Mouse (Mus musculus) midbrain, embryonic 12.5 days (tissue): ENCODE measurements around the gene Rbm47. TPM values are rescaled to one million over a fixed set of nuclear protein-coding genes. Genes with fewer than 3 reads are reported as not detected.

Source experiments
- ATAC-seq: fragments of 200-750 bp; cut with Nextera tagmentation; 2 replicates; pipeline ENCODE4 v1.8.0; 2017; ENCODE audit warnings: low read depth, moderate TSS enrichment, moderate library complexity; ENCODE audit not compliant: low FRiP score
- H3K27ac ChIP-seq: fragments of 300-500 bp; sonication (generic); replicated peaks from 2 replicates; pipeline ENCODE4 v1.5.1; 2016; ENCODE audit warnings: mild to moderate bottlenecking
- H3K27me3 ChIP-seq: fragments of 300-500 bp; sonication (generic); 2 replicates; pipeline ENCODE4 v1.6.1; 2016; ENCODE audit warnings: mild to moderate bottlenecking
- H3K36me3 ChIP-seq: fragments of 300-500 bp; sonication (generic); 2 replicates; pipeline ENCODE4 v1.6.1; 2016
- H3K4me1 ChIP-seq: fragments of 300-500 bp; sonication (generic); 2 replicates; pipeline ENCODE4 v1.6.1; 2016
- H3K4me2 ChIP-seq: fragments of 300-500 bp; sonication (generic); replicated peaks from 2 replicates; pipeline ENCODE4 v1.6.1; 2016; ENCODE audit warnings: mild to moderate bottlenecking, moderate library complexity
- H3K4me3 ChIP-seq: fragments of 300-500 bp; sonication (generic); 2 replicates; pipeline ENCODE4 v1.5.1; 2016; ENCODE audit warnings: mild to moderate bottlenecking
- H3K9ac ChIP-seq: fragments of 300-500 bp; sonication (generic); replicated peaks from 2 replicates; pipeline ENCODE4 v1.6.1; 2016; ENCODE audit warnings: mild to moderate bottlenecking, moderate library complexity
- H3K9me3 ChIP-seq: fragments of 300-500 bp; sonication (generic); 2 replicates; pipeline ENCODE4 v1.6.1; 2016; ENCODE audit warnings: mild to moderate bottlenecking
- WGBS: fragments of 180-500 bp; shearing (Covaris S2); methylation state at CpG from one replicate; pipeline ENCODE4 v1.1.7; 2016; 5-methylcytosine and 5-hydroxymethylcytosine counted together
- polyA plus RNA-seq: library from polyadenylated mRNA; unstranded; fragments of >200 nt; fragmentation: Nextera tagmentation; extraction: Ambion mirVana; gene quantifications from 2 replicates; pipeline ENCODE4 v1.2.1, GENCODE M21; 2016

Gene Rbm47
- 2.6 and 2.9 TPM in 2 replicates for polyA plus RNA-seq

DNA sequence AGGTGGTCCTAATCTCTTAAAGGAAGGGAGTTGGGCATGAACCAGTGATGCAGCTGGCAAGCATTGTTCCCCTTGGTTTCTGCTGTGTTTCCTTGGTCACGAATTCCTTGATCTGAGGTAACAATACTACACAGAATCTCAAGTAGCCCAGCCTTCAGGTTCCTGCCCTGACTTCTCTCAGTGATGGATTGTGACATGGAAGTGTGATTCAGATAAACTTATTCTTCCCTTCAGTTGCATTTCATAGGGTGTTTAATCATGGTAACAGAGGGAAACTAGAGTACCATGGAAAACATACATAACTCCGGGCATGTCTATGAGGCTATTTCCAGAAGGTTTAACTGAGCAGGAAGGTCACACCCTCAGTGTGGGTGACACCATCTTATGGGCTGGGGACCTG lies at the start of gene Rbm47:
TSS of gene Rbm47 (minus strand) at position 101 of the 400 bp plus-strand sequence.
- 88% methylated on average over 2 of the region's 2 CpGs for WGBS
- Histone ChIP-seq H3K4me1 (peaks cover 8% of the 10 kb centered on the region; the same call in 1 of the 2 replicates), H3K4me3 (no peak within 1 kb of the TSS), H3K27me3 (no peaks in the 10 kb centered on the region), H3K9ac (no peak within 1 kb of the TSS), H3K9me3 (no peaks in the 10 kb centered on the region), H3K36me3 (no peaks in the 10 kb centered on the region), H3K4me2 (no peak within 1 kb of the TSS), H3K27ac (no peak within 1 kb of the TSS)
- no peak for ATAC-seq

DNA sequence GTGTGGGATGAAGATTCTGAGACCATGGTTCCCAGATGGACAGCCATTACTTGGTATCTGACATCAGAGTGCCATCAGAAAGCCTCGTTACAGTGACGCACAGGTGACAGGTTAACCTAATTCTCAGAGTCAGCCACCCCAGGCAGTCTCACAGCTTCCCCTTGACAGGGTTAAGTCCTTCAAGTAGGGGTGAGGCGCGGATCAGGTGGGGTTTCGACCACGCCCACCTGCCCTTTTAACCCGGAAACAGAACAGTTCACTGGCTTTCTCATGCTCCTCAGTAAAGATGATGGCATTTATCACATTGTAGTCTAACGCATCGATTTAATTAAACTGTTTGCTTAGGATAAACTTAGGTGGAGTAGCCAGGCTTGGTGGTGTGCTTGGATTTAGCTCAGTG lies 47.7 kb upstream of the Rbm47 start:
- Histone ChIP-seq H3K27ac (no peak overlapping the region), H3K9me3 (no peaks in the 10 kb centered on the region), H3K4me3 (no peak overlapping the region), H3K9ac (no peak overlapping the region), H3K4me2 (no peak overlapping the region), H3K36me3 (no peaks in the 10 kb centered on the region), H3K4me1 (peaks cover 9% of the 10 kb centered on the region; the same call in 1 of the 2 replicates), H3K27me3 (no peaks in the 10 kb centered on the region)
- no peak for ATAC-seq
- 76% methylated on average over 9 of the region's 9 CpGs for WGBS

DNA sequence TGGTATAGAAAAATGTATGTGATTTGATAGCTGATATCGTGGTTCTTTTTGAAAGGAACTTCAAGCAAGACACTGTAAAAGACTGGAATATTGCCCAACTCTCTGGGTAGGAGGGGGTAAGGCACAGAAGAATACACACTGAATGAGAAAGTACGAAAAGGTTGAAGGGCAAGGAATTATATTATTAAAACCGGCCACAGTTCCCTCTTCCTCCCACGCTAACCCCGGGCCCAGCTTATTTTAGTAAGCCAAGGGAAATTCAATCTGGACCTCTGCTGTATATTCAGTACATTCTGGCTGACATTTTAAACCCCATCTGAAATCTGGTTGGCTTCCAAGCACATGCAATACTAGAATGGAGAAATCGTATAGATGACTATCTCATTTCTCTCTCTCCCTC lies 46.8 kb upstream of the Rbm47 start:
- Histone ChIP-seq H3K4me3 (no peak overlapping the region), H3K27ac (no peak overlapping the region), H3K4me2 (no peak overlapping the region), H3K36me3 (no peaks in the 10 kb centered on the region), H3K9ac (no peak overlapping the region), H3K4me1 (peaks cover 9% of the 10 kb centered on the region; the same call in 1 of the 2 replicates), H3K9me3 (no peaks in the 10 kb centered on the region), H3K27me3 (no peaks in the 10 kb centered on the region)
- WGBS: 71% methylated on average over 6 of the region's 6 CpGs
- ATAC-seq: no peak

DNA sequence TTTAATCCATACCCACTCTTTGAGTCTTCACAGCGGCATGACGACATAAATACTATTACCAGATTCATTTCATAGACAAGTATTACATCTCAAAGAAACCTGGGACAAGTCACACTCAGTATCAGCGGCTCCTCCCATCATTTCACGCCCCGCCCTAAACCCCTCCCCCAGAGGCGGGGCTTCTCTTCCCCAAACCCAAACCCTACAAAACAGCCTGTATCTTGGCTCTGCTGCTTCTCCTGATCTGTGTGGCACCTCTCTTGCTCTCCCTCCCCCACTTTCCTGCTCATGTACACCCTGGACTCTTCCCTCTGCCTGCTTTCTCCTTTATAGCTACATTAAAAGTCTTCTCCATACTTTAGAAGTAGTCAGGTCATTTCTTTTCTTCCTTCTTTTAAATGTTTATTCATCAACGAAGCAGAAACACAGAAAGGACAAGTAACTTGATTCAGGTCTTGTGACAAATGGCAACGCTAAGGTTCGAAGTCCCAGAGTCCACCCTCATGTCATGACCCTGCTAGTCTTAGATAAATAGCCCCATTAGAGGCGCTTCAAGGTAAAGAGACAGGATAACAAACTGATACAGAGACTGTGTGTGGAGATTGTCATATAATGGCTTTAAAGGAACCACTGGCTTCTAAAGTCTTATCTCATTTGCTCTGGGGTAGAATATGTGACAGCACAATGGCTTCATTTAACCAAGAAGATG lies 42.8 kb upstream of the Rbm47 start:
- Histone ChIP-seq H3K36me3 (no peaks in the 10 kb centered on the region), H3K4me1 (peaks cover 9% of the 10 kb centered on the region; the same call in 1 of the 2 replicates), H3K4me2 (no peak overlapping the region), H3K9ac (no peak overlapping the region), H3K27me3 (no peaks in the 10 kb centered on the region), H3K27ac (no peak overlapping the region), H3K4me3 (no peak overlapping the region), H3K9me3 (no peaks in the 10 kb centered on the region)
- 73% methylated on average over 10 of the region's 10 CpGs for WGBS
- no peak for ATAC-seq

DNA sequence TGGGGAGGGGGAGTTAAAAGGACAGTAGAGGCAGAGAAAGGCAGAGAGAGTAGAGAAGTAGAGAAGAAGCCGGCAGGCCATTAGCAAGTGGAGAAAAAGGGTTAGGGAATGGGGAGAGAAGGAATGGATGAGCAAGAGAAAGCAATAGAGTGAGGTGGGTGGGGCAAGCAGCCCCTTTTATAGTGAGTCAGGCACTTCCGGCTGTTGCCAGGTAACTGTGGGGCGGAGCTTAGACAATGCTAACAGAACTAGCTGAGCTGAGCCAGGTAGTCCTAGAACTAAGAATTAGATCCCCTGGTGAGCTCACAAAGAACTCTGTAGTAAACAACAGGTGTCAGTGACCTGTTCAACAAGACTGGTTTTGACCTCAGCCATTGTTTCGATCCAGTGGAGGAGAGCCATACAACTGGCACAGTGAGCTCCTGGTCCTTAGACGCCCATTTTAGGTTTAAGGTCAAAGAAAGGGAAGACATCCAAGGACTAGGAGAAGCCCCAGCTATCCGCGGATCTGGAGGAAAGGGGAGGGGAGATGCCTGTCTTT lies 41.5 kb upstream of the Rbm47 start:
- Histone ChIP-seq H3K4me3 (no peak overlapping the region), H3K27me3 (no peaks in the 10 kb centered on the region), H3K9ac (no peak overlapping the region), H3K9me3 (no peaks in the 10 kb centered on the region), H3K27ac (no peak overlapping the region), H3K4me1 (peaks cover 9% of the 10 kb centered on the region; the same call in 1 of the 2 replicates), H3K4me2 (no peak overlapping the region), H3K36me3 (no peaks in the 10 kb centered on the region)
- no peak for ATAC-seq
- 54% methylated on average over 7 of the region's 7 CpGs for WGBS

DNA sequence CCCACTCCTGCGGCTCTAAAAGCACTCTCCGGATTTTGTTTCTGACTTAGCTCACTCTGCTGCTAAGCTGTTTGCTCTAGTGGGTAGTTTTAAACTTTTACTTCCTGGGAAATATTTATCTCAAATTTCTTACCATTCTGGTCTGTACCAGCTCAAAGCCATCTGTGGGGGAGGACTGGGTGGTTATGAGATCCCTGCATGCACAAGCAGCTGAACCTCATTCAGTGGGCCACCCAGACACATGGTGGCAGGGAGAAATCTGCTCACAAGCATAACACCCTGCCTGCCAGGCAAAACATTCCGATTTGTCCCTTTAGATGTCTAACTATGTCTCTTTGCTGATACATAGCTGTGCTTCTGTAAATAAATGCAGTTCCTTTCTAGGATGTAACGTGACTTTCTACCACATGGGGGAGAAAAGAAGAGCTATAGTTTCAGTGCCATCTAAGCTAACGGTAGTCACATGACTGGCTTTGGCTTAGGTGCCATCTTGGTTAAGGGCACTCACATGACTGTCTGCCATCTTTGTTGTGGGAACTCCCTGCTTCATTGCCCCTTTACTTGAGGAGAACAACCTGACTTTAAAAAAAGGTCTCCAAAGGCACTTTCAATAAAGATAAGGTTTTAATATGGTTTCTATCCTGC lies 36.7 kb upstream of the Rbm47 start:
- H3K4me3 ChIP-seq: no peak overlapping the region
- H3K27me3 ChIP-seq: no peaks in the 10 kb centered on the region
- no peaks in the 10 kb centered on the region for H3K9me3 ChIP-seq
- no peak overlapping the region for H3K4me2 ChIP-seq
- H3K4me1 ChIP-seq: 0 out of 2 replicates have a peak, but pooled peaks cover 5% of the 10 kb centered on the region
- H3K9ac ChIP-seq: no peak overlapping the region
- no peaks in the 10 kb centered on the region for H3K36me3 ChIP-seq
- 82% methylated on average over 5 of the region's 5 CpGs for WGBS
- ATAC-seq: no peak
- H3K27ac ChIP-seq: no peak overlapping the region

DNA sequence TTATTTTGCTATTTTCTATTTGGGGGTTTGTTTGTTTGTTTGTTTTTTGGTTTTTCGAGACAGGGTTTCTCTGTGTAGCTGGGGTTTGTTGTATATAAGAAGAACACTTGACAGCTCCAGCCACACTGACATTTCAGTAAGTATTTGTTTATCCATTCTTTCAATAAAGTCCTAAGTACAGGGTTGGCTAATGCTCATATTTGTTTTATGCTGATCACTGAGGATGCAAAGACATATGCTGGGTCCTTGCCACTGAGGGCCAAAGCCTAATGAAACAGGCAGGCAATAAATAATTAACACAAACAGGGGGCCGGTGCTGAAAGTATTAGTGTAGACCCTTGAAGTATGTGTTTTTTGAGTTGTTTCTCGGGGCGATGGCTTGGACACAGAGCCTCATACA lies 32.0 kb upstream of the Rbm47 start:
- Histone ChIP-seq H3K9me3 (no peaks in the 10 kb centered on the region), H3K4me2 (no peak overlapping the region), H3K9ac (no peak overlapping the region), H3K4me3 (no peak overlapping the region), H3K27ac (no peak overlapping the region), H3K36me3 (no peaks in the 10 kb centered on the region), H3K4me1 (0 out of 2 replicates have a peak, but pooled peaks cover 5% of the 10 kb centered on the region), H3K27me3 (no peaks in the 10 kb centered on the region)
- ATAC-seq: no peak
- 89% methylated on average over 4 of the region's 4 CpGs for WGBS

DNA sequence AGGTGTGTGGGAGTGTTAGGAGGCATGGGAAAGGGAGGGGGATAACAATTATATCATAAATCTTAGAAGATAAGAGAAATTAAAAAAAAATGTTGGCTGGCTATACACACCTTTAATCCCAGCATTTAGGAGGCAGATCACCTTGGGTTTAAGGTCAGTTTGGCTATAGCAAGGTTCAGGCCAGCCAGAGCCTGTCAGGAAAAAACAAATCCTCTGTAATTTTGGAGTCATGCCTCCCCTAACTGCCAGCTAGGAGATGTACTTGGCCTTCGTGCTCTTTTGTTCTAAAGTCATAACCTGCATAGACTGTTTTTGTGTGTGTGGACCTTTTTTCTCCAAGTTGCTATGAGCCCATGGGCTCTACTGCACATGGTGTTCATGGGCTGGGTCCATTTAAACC lies 30.5 kb upstream of the Rbm47 start:
- no peak overlapping the region for H3K9ac ChIP-seq
- H3K4me3 ChIP-seq: no peak overlapping the region
- no peak overlapping the region for H3K4me2 ChIP-seq
- H3K27ac ChIP-seq: no peak overlapping the region
- H3K27me3 ChIP-seq: no peaks in the 10 kb centered on the region
- WGBS: 83% methylated on average over 1 of the region's 1 CpGs
- ATAC-seq: no peak
- 0 out of 2 replicates have a peak, but pooled peaks cover 5% of the 10 kb centered on the region for H3K4me1 ChIP-seq
- H3K9me3 ChIP-seq: no peaks in the 10 kb centered on the region
- no peaks in the 10 kb centered on the region for H3K36me3 ChIP-seq

DNA sequence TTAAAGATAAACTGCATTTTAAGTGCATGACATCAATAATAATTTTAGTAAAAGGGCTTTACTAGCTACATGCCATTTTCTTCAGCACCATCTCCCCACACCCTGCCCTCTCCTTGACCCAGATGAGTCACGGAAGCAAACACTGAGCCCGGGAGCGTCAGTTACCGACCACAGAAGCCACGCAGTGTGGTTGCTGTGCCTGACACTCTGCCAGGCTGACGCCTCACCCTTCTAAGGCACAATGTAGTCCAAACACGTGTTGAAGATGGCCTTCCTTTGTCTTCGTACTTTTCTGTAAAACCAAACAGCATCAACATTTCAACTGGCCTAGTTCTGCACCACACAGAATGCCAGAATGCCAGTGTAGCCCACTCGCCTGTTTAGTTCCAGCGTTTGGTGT lies 27.1 kb upstream of the Rbm47 start:
- no peaks in the 10 kb centered on the region for H3K36me3 ChIP-seq
- no peak overlapping the region for H3K4me2 ChIP-seq
- no peak overlapping the region for H3K27ac ChIP-seq
- WGBS: 83% methylated on average over 10 of the region's 10 CpGs
- ATAC-seq: no peak
- H3K27me3 ChIP-seq: no peaks in the 10 kb centered on the region
- no peak overlapping the region for H3K4me3 ChIP-seq
- H3K4me1 ChIP-seq: no peaks in the 10 kb centered on the region
- no peaks in the 10 kb centered on the region for H3K9me3 ChIP-seq
- no peak overlapping the region for H3K9ac ChIP-seq

DNA sequence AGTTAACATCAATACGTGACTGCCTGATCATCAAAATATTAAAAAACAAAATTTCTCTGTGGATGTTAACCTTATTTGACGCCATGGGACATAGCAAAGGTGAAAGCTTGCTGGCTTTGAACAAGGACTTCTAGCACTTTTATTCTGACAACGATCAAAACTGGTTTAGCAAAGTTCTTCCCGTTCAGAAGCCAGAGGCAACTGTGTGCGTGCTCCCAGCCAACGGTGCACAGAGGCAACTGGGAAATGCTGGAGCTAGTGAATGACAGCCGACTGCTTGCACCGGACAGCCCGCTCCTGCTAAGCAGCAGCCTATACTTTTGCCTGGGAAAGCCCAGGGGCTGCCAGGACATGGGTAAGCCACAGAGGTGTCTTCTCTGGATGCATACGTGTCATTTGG lies 22.4 kb upstream of the Rbm47 start:
- H3K9me3 ChIP-seq: no peaks in the 10 kb centered on the region
- WGBS: 91% methylated on average over 10 of the region's 10 CpGs
- H3K4me2 ChIP-seq: no peak overlapping the region
- no peak overlapping the region for H3K9ac ChIP-seq
- no peak for ATAC-seq
- no peak overlapping the region for H3K27ac ChIP-seq
- no peaks in the 10 kb centered on the region for H3K27me3 ChIP-seq
- no peaks in the 10 kb centered on the region for H3K4me1 ChIP-seq
- H3K4me3 ChIP-seq: no peak overlapping the region
- H3K36me3 ChIP-seq: no peaks in the 10 kb centered on the region

DNA sequence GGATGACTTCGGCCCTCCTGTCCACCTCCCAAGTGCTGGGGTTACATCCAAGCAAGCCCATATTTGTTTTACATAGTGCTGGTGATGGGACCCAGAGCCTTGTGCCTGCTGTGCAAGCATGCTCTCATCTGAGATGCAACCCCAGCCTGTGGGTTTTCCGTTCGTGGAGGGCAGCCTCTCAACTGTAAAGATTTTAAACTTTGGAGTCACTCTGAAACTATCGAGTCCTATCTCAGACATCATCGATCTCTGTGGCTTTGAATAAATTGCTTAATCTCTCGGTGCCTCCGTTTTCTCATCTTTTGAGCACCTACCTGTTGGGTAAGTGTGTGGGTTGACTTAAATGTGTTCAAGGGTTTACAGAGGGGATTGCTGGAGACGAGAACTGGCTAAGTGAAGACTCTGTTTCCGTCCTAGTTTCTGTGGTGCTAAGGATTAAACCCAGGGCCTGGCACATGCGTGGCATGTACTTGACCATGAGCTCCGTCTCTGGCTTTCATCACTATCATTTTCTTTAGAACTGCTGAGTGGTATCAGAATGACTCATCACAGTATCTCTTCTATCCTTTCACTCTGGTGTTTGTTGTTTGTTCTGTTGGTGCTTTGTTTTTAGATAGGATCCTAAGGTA lies 20.4 kb upstream of the Rbm47 start:
- Histone ChIP-seq H3K9ac (no peak overlapping the region), H3K9me3 (no peaks in the 10 kb centered on the region), H3K4me2 (no peak overlapping the region), H3K36me3 (no peaks in the 10 kb centered on the region), H3K4me1 (no peaks in the 10 kb centered on the region), H3K4me3 (no peak overlapping the region), H3K27me3 (no peaks in the 10 kb centered on the region), H3K27ac (no peak overlapping the region)
- no peak for ATAC-seq
- 90% methylated on average over 11 of the region's 11 CpGs for WGBS

DNA sequence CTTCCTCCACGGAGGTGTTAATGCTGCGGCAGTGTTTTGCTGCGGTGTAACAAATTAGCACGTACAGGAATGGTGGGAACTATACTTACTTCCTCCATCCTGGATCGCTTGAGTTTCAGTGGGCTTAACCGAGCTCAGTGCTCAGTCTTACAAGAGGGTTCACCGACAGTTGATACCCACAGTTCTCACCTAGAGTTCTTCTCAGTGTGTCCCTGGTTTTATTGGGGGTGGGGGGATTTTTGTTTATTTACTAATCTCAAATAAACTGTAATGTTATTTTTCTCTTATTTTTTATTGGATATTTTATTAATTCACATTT lies 18.2 kb upstream of the Rbm47 start:
- no peaks in the 10 kb centered on the region for H3K4me1 ChIP-seq
- H3K27me3 ChIP-seq: no peaks in the 10 kb centered on the region
- no peak overlapping the region for H3K9ac ChIP-seq
- no peak overlapping the region for H3K4me3 ChIP-seq
- WGBS: 91% methylated on average over 7 of the region's 7 CpGs
- H3K9me3 ChIP-seq: no peaks in the 10 kb centered on the region
- no peaks in the 10 kb centered on the region for H3K36me3 ChIP-seq
- H3K27ac ChIP-seq: no peak overlapping the region
- no peak for ATAC-seq
- H3K4me2 ChIP-seq: no peak overlapping the region
